Mouse (Mus musculus) mouse embryonic stem cell (cell line): ENCODE data around the gene Cldn34b4.

ENCODE experiments used
- in situ Hi-C, 2 experiments: fragments of 300-500 bp; cut with MboI; formaldehyde crosslinking; loops; 1 replicate in 1 of 2; 3 replicates in 1 of 2; pipeline ENCODE4 v1.14.3; 2019 to 2020; ENCODE audit warnings: low sequenced_read_pairs in 2 of 2, low pct_unique_long_range_greater_than_20kb in 1 of 2, mixed read lengths in 1 of 2; ENCODE audit not compliant: unreplicated experiment in 1 of 2

The Cldn34b4 gene

GRCm38 (mm10) chrX:76393050-76393449, at the start of gene Cldn34b4:
TSS of gene Cldn34b4 (plus strand) at chrX:76393350.
- in situ Hi-C loops: no loop called here
